Mouse (Mus musculus) liver, embryonic 14.5 days (tissue): Measurements from ENCODE around the gene Mical2. TPM values are rescaled to one million over a fixed set of nuclear protein-coding genes. Genes with fewer than 3 reads are reported as not detected.

ENCODE experiments used
- ATAC-seq: fragments of 200-750 bp; cut with Nextera tagmentation; 2 replicates; pipeline ENCODE4 v1.8.0; 2017; ENCODE audit warnings: moderate number of reproducible peaks, mild to moderate bottlenecking, moderate library complexity; ENCODE audit not compliant: insufficient read depth
- DNase-seq, 3 experiments: peaks; one replicate each; pipeline ENCODE4 v3.0.0-alpha.2; 2012 to 2013; ENCODE audit warnings: low read depth in 3 of 3, low spot score in 3 of 3
- H3K27ac ChIP-seq: fragments of 300-500 bp; sonication (generic); 2 replicates; pipeline ENCODE4 v1.5.1; 2014; ENCODE audit warnings: moderate library complexity, mild to moderate bottlenecking, control low read depth, inconsistent platforms
- H3K27me3 ChIP-seq: fragments of 300-500 bp; sonication (generic); 2 replicates; pipeline ENCODE4 v1.6.1; 2014; ENCODE audit warnings: mild to moderate bottlenecking, low read length, moderate library complexity; ENCODE audit not compliant: control insufficient read depth, insufficient read depth
- H3K36me3 ChIP-seq: fragments of 300-500 bp; sonication (generic); replicated peaks from 2 replicates; pipeline ENCODE4 v1.6.1; 2014; ENCODE audit warnings: low read depth; ENCODE audit not compliant: control insufficient read depth, insufficient read depth
- H3K4me1 ChIP-seq, 2 experiments: fragments of 200-500 bp in 1 of 2; fragments of 300-500 bp in 1 of 2; sonication (generic) in 1 of 2; replicated peaks; 2 replicates each; pipeline ENCODE4 v1.6.1; 2012 to 2014; ENCODE audit warnings: antibody characterized with exemption in 1 of 2, inconsistent platforms in 1 of 2, low read length in 1 of 2; ENCODE audit not compliant: control insufficient read depth in 2 of 2, insufficient read depth in 2 of 2
- H3K4me2 ChIP-seq: fragments of 300-500 bp; sonication (generic); 2 replicates; pipeline ENCODE4 v1.6.1; 2014; ENCODE audit warnings: low read depth, mild to moderate bottlenecking, control low read depth, moderate library complexity
- H3K4me3 ChIP-seq, 2 experiments: fragments of 200-500 bp in 1 of 2; fragments of 300-500 bp in 1 of 2; sonication (generic) in 1 of 2; 2 replicates each; pipeline ENCODE4 v1.5.1; 2012 to 2014; ENCODE audit warnings: low read depth in 2 of 2, low read length in 2 of 2, mild to moderate bottlenecking in 2 of 2, control low read depth in 1 of 2, inconsistent platforms in 1 of 2, moderate library complexity in 1 of 2; ENCODE audit not compliant: insufficient read depth in 1 of 2
- H3K9ac ChIP-seq: fragments of 300-500 bp; sonication (generic); replicated peaks from 2 replicates; pipeline ENCODE4 v1.6.1; 2014; ENCODE audit warnings: mild to moderate bottlenecking, control low read depth, moderate library complexity
- H3K9me3 ChIP-seq: fragments of 300-500 bp; sonication (generic); 2 replicates; pipeline ENCODE4 v1.6.1; 2016; ENCODE audit warnings: low read length, mixed read lengths; ENCODE audit not compliant: control insufficient read depth
- CTCF ChIP-seq: IDR thresholded peaks from 2 replicates; pipeline ENCODE4 v1.5.1; 2016; ENCODE audit warnings: antibody characterized with exemption, low read depth, control low read depth
- EP300 ChIP-seq: IDR thresholded peaks from 2 replicates; pipeline ENCODE4 v1.6.1; 2016; ENCODE audit warnings: antibody characterized with exemption, low read depth
- WGBS: fragments of 180-500 bp; shearing (Covaris S2); extraction: QIAGEN DNeasy Blood & Tissue Kit; methylation state at CpG from one replicate; pipeline ENCODE4 v1.1.7; 2014; ENCODE audit not compliant: insufficient replicate concordance; 5-methylcytosine and 5-hydroxymethylcytosine counted together
- polyA plus RNA-seq, 2 experiments: library from polyadenylated mRNA; depleted of rRNA in 1 of 2; stranded (reverse) in 1 of 2; unstranded in 1 of 2; fragments of >200 nt; fragmentation: Nextera tagmentation in 1 of 2; extraction: Ambion mirVana in 1 of 2; gene quantifications; 2 replicates each; pipeline versions ENCODE4 v1.2.1 to v1.2.3; 2012 to 2014

Mical2 gene
- polyA plus RNA-seq, 2 experiments, result 1.2 to 1.4 TPM

DNA sequence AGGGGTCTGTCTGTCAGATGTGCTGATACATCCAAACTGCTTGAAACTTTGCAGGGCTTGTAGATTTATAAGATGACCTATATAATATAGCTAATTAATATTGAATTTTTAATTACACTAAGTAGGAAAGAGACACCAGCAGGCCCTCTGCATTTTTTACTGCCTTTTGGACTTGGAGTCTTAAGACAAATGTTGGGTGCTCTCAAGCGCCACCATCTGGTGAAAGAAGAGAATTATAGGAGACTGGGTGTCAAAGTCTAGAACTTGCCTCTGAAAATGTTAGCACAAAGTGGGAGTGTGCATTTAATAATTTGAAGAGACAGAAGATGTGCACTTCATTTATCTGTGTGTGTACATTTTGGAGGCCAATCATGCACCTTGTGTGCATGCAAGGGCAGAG is 103.3 kb downstream of the Mical2 start:
- no peak overlapping the region for H3K4me3 ChIP-seq
- no peak overlapping the region for H3K4me2 ChIP-seq
- DNase-seq, result no peak
- no peaks in the 10 kb centered on the region for H3K9me3 ChIP-seq
- TF ChIP-seq EP300, result no peak
- peak; percentile 36; the same call in 1 of the 2 replicates for TF ChIP-seq CTCF
- H3K27me3 ChIP-seq, result no peaks in the 10 kb centered on the region
- H3K9ac ChIP-seq, result no peak overlapping the region
- no peak for ATAC-seq
- no peaks in the 10 kb centered on the region for H3K36me3 ChIP-seq
- WGBS, result 3% methylated on average over 1 of the region's 1 CpGs
- H3K4me1 ChIP-seq, result no peaks in the 10 kb centered on the region
- H3K27ac ChIP-seq, result no peak overlapping the region

DNA sequence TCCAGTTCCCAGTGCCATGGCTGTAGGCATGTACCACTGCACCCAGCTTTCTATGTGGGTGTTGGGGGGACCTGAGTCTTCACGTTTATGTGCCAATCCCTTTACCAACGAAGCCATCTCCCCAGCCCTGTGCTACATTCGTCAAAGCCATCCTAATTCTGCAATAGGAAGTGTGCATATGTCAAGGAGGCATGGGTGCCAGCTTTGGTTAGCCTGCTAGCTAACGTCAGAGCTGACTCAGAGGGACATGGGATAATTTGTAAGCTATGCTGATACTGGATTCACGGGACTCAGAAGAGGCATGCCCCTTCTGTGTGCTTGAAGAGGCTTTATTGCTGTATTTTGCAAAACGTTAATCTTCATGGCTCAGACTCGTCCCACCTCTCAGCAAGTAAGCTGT is 103.8 kb downstream of the Mical2 start:
- no peak overlapping the region for H3K9ac ChIP-seq
- no peak overlapping the region for H3K4me3 ChIP-seq
- no peak overlapping the region for H3K4me2 ChIP-seq
- DNase-seq (no peak), ATAC-seq (no peak)
- no peaks in the 10 kb centered on the region for H3K9me3 ChIP-seq
- no peaks in the 10 kb centered on the region for H3K4me1 ChIP-seq
- H3K36me3 ChIP-seq, result no peaks in the 10 kb centered on the region
- no peak overlapping the region for H3K27ac ChIP-seq
- H3K27me3 ChIP-seq, result no peaks in the 10 kb centered on the region
- TF ChIP-seq EP300 (no peak), CTCF (no peak)
- 50% methylated on average over 7 of the region's 7 CpGs for whole genome bisulfite sequencing

GRCm38 (mm10) chr7:112330935-112331334 is 105.3 kb downstream of the Mical2 start:
- Histone ChIP-seq H3K4me3 (no peak overlapping the region), H3K9me3 (no peaks in the 10 kb centered on the region), H3K9ac (no peak overlapping the region), H3K36me3 (no peaks in the 10 kb centered on the region), H3K4me1 (no peaks in the 10 kb centered on the region), H3K4me2 (no peak overlapping the region), H3K27me3 (no peaks in the 10 kb centered on the region), H3K27ac (no peak overlapping the region)
- TF ChIP-seq EP300 (no peak), CTCF (no peak)
- ATAC-seq (no peak), DNase-seq (no peak)
- 58% methylated on average over 8 of the region's 8 CpGs for WGBS

DNA sequence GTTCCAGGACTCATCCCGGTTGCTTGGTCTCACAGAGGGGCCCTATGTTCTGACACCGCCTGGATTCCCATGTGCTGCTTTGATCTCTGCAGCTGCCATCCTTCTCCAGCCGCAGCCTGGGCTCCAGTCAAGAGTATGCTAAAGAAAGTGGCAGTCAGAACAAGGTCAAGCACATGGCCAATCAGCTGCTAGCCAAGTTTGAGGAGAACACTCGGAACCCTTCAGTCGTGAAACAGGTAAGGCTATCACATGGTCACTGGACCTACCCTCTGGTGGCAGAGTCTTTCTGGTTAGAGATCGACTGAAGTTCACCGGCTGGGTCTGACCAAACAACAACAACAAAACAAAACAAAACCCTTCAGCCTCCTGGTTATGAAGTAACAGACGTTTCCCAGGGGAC is 106.1 kb downstream of the Mical2 start:
- H3K9me3 ChIP-seq, result no peaks in the 10 kb centered on the region
- H3K9ac ChIP-seq, result no peak overlapping the region
- WGBS, result 58% methylated on average over 8 of the region's 8 CpGs
- TF ChIP-seq EP300 (no peak), CTCF (no peak)
- no peak overlapping the region for H3K4me2 ChIP-seq
- no peaks in the 10 kb centered on the region for H3K4me1 ChIP-seq
- H3K27ac ChIP-seq, result no peak overlapping the region
- no peak overlapping the region for H3K4me3 ChIP-seq
- no peak for ATAC-seq
- no peak for DNase-seq
- no peaks in the 10 kb centered on the region for H3K36me3 ChIP-seq
- H3K27me3 ChIP-seq, result no peaks in the 10 kb centered on the region

DNA sequence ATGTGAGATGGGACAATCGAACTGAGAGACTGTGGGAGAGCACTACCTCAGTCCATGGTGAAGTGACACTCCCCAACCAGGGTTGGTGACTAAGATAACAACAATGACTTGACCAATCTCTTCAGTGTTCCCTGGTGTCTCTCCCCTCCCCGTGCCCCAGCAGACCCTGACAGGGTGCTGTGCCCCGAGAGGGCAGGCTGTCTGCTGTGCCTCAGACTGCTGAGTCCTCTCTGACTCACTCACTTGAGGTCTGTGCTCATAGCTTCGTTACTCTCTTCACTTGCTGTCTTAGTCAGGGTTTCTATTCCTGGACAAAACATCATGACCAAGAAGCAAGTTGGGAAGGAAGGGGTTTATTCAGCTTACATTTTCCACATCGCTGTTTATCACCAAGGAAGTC is 106.8 kb downstream of the Mical2 start:
- Histone ChIP-seq H3K36me3 (no peaks in the 10 kb centered on the region), H3K27me3 (no peaks in the 10 kb centered on the region), H3K27ac (no peak overlapping the region), H3K9ac (no peak overlapping the region), H3K4me1 (no peaks in the 10 kb centered on the region), H3K4me2 (no peak overlapping the region), H3K4me3 (no peak overlapping the region), H3K9me3 (no peaks in the 10 kb centered on the region)
- WGBS, result 41% methylated on average over 5 of the region's 5 CpGs
- DNase-seq (no peak), ATAC-seq (no peak)
- TF ChIP-seq EP300, result no peak
- no peak for TF ChIP-seq CTCF
